Comparison of ENCODE assay signal across 25 mouse cellular contexts in the genomic region with DNA sequence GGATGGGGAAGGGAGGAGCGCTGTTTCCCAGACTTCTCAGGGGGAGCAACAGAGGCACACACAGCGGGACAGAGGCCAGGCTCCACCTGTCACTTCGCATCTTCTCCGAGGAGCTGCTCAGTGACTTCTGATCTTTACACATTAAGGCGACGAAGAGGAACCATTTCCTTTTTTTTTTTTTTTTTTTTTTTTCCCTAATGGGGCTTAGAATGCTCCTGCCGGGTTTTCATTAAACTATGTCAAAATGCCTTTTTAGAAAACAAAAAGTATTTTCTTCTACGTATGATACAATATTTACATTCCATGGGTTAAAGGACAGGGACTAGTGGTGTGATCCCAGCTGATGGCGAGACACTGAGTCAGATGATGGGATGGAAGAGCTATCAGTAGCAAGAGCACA. TPM values are rescaled to one million over a fixed set of nuclear protein-coding genes. Genes with fewer than 3 reads are reported as not detected.
A peak's percentile ranks its signal among the peaks of the same experiment; 100 is the strongest.
DNase-seq lines count a peak whose midpoint lies in the region; ATAC-seq lines count a peak whose summit lies in the region.
"Had no signal": no experiment of that assay in that cellular context is flagged by ENCODE, and none has a peak within 500 bp of the region (broad histone marks: within the 10 kb centered on the region; RNA-seq: fewer than 3 reads in every experiment).

No protein-coding gene starts in this region.

- no peak for DNase-seq in heart, embryonic 10.5 days (ENCODE audit: low spot score)
- no peak for DNase-seq in heart, adult 9 months (ENCODE audit: low spot score in 2 of 2)
- DNase-seq in A20 (ENCODE audit: low read depth, low spot score) = peak; percentile 27
- DNase-seq in retina, embryonic 14.5 days (ENCODE audit: low spot score) = peak; percentile 27
- no peak for DNase-seq in limb, embryonic 10.5 days (ENCODE audit: low spot score)
- DNase-seq: cerebellum, postnatal 14 days; gastrocnemius, adult 2 months; kidney, adult 8-10 months; kidney, postnatal 10 days; lung, adult 2 months; lung, postnatal 14 days; midbrain, embryonic 14.5 days had no signal

- H3K9ac ChIP-seq in hindbrain, embryonic 15.5 days = no peak overlapping the region
- H3K9ac ChIP-seq in hindbrain, embryonic 16.5 days (ENCODE audit: low read depth, low read length) = no peak overlapping the region
- H3K9ac ChIP-seq: forebrain, embryonic 12.5 days; limb, embryonic 12.5 days; liver, embryonic 12.5 days; neural tube, embryonic 13.5 days had no signal

- WGBS in heart, embryonic 10.5 days = 88% methylated on average over 9 of the region's 9 CpGs
- 91% methylated on average over 9 of the region's 9 CpGs for WGBS in hindbrain, embryonic 15.5 days
- 87% methylated on average over 9 of the region's 9 CpGs for WGBS in hindbrain, embryonic 16.5 days
- WGBS in limb, embryonic 10.5 days = 94% methylated on average over 9 of the region's 9 CpGs

- H3K4me1 ChIP-seq in heart, embryonic 10.5 days = no peaks in the 10 kb centered on the region
- H3K4me1 ChIP-seq in hindbrain, embryonic 15.5 days (replicated peaks) = no peaks in the 10 kb centered on the region
- H3K4me1 ChIP-seq in hindbrain, embryonic 16.5 days (ENCODE audit: control insufficient read depth, insufficient read depth, low read depth, low read length) = no peaks in the 10 kb centered on the region
- H3K4me1 ChIP-seq in limb, embryonic 10.5 days = no peaks in the 10 kb centered on the region
- H3K4me1 ChIP-seq: forebrain, embryonic 12.5 days; hindbrain, embryonic 10.5 days; limb, embryonic 12.5 days; neural tube, embryonic 13.5 days had no signal

- peaks cover 42% of the 10 kb centered on the region for H3K36me3 ChIP-seq in heart, embryonic 10.5 days
- H3K36me3 ChIP-seq in hindbrain, embryonic 15.5 days = peaks cover 61% of the 10 kb centered on the region
- H3K36me3 ChIP-seq in hindbrain, embryonic 16.5 days (ENCODE audit: control insufficient read depth, insufficient read depth, low read length) = peaks cover 39% of the 10 kb centered on the region
- H3K36me3 ChIP-seq in limb, embryonic 10.5 days = peaks cover 62% of the 10 kb centered on the region
- H3K36me3 ChIP-seq: liver, embryonic 12.5 days had no signal

- H3K9me3 ChIP-seq in heart, embryonic 10.5 days = peaks cover 21% of the 10 kb centered on the region
- 0 out of 2 replicates have a peak, but pooled peaks cover 4% of the 10 kb centered on the region for H3K9me3 ChIP-seq in hindbrain, embryonic 15.5 days
- peaks cover 7% of the 10 kb centered on the region; the same call in 1 of the 2 replicates for H3K9me3 ChIP-seq in hindbrain, embryonic 16.5 days (ENCODE audit: control insufficient read depth, low read length)
- H3K9me3 ChIP-seq in limb, embryonic 10.5 days (replicated peaks) = peaks cover 9% of the 10 kb centered on the region
- H3K9me3 ChIP-seq: liver, embryonic 12.5 days; megakaryocyte, embryonic 14.5 days had no signal

- peak overlapping the region; percentile 16; the same call in 1 of the 2 replicates for H3K27ac ChIP-seq in heart, embryonic 10.5 days
- no peak overlapping the region for H3K27ac ChIP-seq in hindbrain, embryonic 15.5 days (replicated peaks)
- no peak overlapping the region for H3K27ac ChIP-seq in hindbrain, embryonic 16.5 days (ENCODE audit: low read depth, low read length)
- H3K27ac ChIP-seq in limb, embryonic 10.5 days = no peak overlapping the region
- H3K27ac ChIP-seq: gastrocnemius, adult 2 months; hindbrain, embryonic 10.5 days; limb, embryonic 12.5 days; liver, embryonic 12.5 days; neural tube, embryonic 13.5 days had no signal

- no peak overlapping the region for H3K4me2 ChIP-seq in hindbrain, embryonic 15.5 days
- no peak overlapping the region for H3K4me2 ChIP-seq in hindbrain, embryonic 16.5 days (ENCODE audit: low read length)
- H3K4me2 ChIP-seq: forebrain, embryonic 12.5 days; heart, embryonic 11.5 days; limb, embryonic 12.5 days; liver, embryonic 12.5 days; neural tube, embryonic 13.5 days had no signal

- 0 out of 2 replicates have a peak, but pooled peaks have one; percentile 15 for ATAC-seq in hindbrain, embryonic 15.5 days (ENCODE audit: low FRiP score, low read depth)
- no peak; the same call in 1 of the 2 replicates for ATAC-seq in hindbrain, embryonic 16.5 days
- ATAC-seq in megakaryocyte, adult 5-6 weeks (ENCODE audit: poor library complexity, severe bottlenecking) = no peak
- ATAC-seq: CD4-positive, CD25-positive, alpha-beta regulatory T cell, adult 4 months; inflammation-experienced regulatory T-cells, adult 6 months; liver, embryonic 12.5 days; Patski had no signal

- no peak overlapping the region for H3K4me3 ChIP-seq in heart, embryonic 10.5 days
- no peak overlapping the region for H3K4me3 ChIP-seq in hindbrain, embryonic 15.5 days
- no peak overlapping the region for H3K4me3 ChIP-seq in hindbrain, embryonic 16.5 days (ENCODE audit: low read length)
- H3K4me3 ChIP-seq in limb, embryonic 10.5 days = no peak overlapping the region
- H3K4me3 ChIP-seq: forebrain, embryonic 12.5 days; gastrocnemius, adult 2 months; hindbrain, embryonic 10.5 days; limb, embryonic 12.5 days; liver, embryonic 12.5 days; megakaryocyte, embryonic 14.5 days; neural tube, embryonic 13.5 days had no signal

- H3K27me3 ChIP-seq in heart, embryonic 10.5 days (ENCODE audit: insufficient read depth, poor library complexity, severe bottlenecking) = no peaks in the 10 kb centered on the region
- H3K27me3 ChIP-seq in hindbrain, embryonic 15.5 days = no peaks in the 10 kb centered on the region
- no peaks in the 10 kb centered on the region for H3K27me3 ChIP-seq in hindbrain, embryonic 16.5 days (replicated peaks; ENCODE audit: control insufficient read depth, insufficient read depth, low read length)
- no peaks in the 10 kb centered on the region for H3K27me3 ChIP-seq in limb, embryonic 10.5 days (ENCODE audit: low read depth, poor library complexity, severe bottlenecking)
- H3K27me3 ChIP-seq: forebrain, embryonic 12.5 days; limb, embryonic 12.5 days; liver, embryonic 12.5 days; megakaryocyte, embryonic 14.5 days; neural tube, embryonic 13.5 days; Patski had no signal

RNA-seq across cellular contexts. Expression of a gene that starts 28.9 kb away (rescaled TPM):
- 40.5 and 42.5 TPM in 2 replicates for polyA plus RNA-seq in heart, embryonic 10.5 days (2016; fragmentation: Nextera tagmentation; extraction: Ambion mirVana)
- polyA plus RNA-seq in hindbrain, embryonic 15.5 days (2015; fragmentation: Nextera tagmentation; extraction: Ambion mirVana) = 64.4 and 66.8 TPM in 2 replicates
- polyA plus RNA-seq in hindbrain, embryonic 16.5 days (2015; fragmentation: Nextera tagmentation; extraction: Ambion mirVana) = 72.2 and 72.6 TPM in 2 replicates
- polyA plus RNA-seq in limb, embryonic 10.5 days (2016; fragmentation: Nextera tagmentation; extraction: Ambion mirVana) = 26.8 and 28.4 TPM in 2 replicates
- total RNA-seq in megakaryocyte, adult 5-6 weeks (2015) = 66.1 and 68.1 TPM in 2 replicates
- total RNA-seq in megakaryocyte, adult 5-6 weeks (2017) = 53.4 and 68.6 TPM in 2 replicates

RNA-seq across cellular contexts. Expression of a gene that starts 29.4 kb away (rescaled TPM):
- 11.8 and 15.8 TPM in 2 replicates for polyA plus RNA-seq in heart, embryonic 10.5 days (2016; fragmentation: Nextera tagmentation; extraction: Ambion mirVana)
- 220 and 239 TPM in 2 replicates for polyA plus RNA-seq in hindbrain, embryonic 15.5 days (2015; fragmentation: Nextera tagmentation; extraction: Ambion mirVana)
- 249 and 257 TPM in 2 replicates for polyA plus RNA-seq in hindbrain, embryonic 16.5 days (2015; fragmentation: Nextera tagmentation; extraction: Ambion mirVana)
- polyA plus RNA-seq in limb, embryonic 10.5 days (2016; fragmentation: Nextera tagmentation; extraction: Ambion mirVana) = 15.1 and 28.1 TPM in 2 replicates
- 0.73 and 2.0 TPM in 2 replicates for total RNA-seq in megakaryocyte, adult 5-6 weeks (2015)
- total RNA-seq in megakaryocyte, adult 5-6 weeks (2017) = 0.65 and 2.1 TPM in 2 replicates

RNA-seq across cellular contexts. Expression of a gene that starts 59.9 kb away (rescaled TPM):
- 73.3 and 87.3 TPM in 2 replicates for polyA plus RNA-seq in heart, embryonic 10.5 days (2016; fragmentation: Nextera tagmentation; extraction: Ambion mirVana)
- polyA plus RNA-seq in hindbrain, embryonic 15.5 days (2015; fragmentation: Nextera tagmentation; extraction: Ambion mirVana) = 84.5 and 88.5 TPM in 2 replicates
- polyA plus RNA-seq in hindbrain, embryonic 16.5 days (2015; fragmentation: Nextera tagmentation; extraction: Ambion mirVana) = 70.2 and 81.8 TPM in 2 replicates
- 103 and 111 TPM in 2 replicates for polyA plus RNA-seq in limb, embryonic 10.5 days (2016; fragmentation: Nextera tagmentation; extraction: Ambion mirVana)
- total RNA-seq in megakaryocyte, adult 5-6 weeks (2015) = 50.6 and 52.1 TPM in 2 replicates
- 53.4 and 56.1 TPM in 2 replicates for total RNA-seq in megakaryocyte, adult 5-6 weeks (2017)

Comparison
In these comparisons a context has a peak if more than half of its experiments do, and no peak if none do; other contexts are left out.
1. DNase-seq: peak in A20 (single experiment) and retina, embryonic 14.5 days (single experiment); none in heart, embryonic 10.5 days (single experiment), heart, adult 9 months (0 of 2) and limb, embryonic 10.5 days (single experiment).